Mouse (Mus musculus): ENCODE measurements around the gene Atp6v1b1.
"Not testable (repeated sequence)": the region's sequence is repeated elsewhere in the genome, so short reads cannot be mapped to it uniquely, and the experiment has no call there.

The Atp6v1b1 gene

GRCm38 (mm10) chr6:83779026-83779425, 36.2 kb downstream of the Atp6v1b1 start:
- peak; percentile 54 for DNase-seq

GRCm38 (mm10) chr6:83786426-83786825, 43.6 kb downstream of the Atp6v1b1 start:
- DNase-seq, result no peak

DNA sequence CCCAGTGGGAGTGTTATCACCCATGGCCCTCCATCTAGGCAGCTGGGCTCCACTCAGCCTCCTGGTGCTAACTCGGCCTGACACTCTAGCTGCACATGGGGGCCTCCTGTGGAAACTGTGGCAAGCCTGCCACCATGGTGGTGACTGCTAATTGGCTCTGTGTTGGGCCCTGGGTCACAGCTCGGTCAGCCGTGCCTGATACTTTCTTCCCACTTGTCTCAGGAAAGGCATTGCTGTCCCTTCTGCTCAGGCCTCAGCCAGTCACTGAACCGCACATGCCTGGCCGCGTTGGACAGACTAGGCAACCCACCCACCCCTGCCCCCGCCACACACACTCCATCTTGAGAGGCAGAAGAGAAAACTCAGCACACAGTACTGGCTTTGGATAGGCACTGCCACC, 45.8 kb downstream of the Atp6v1b1 start:
- no peak for DNase-seq

GRCm38 (mm10) chr6:83790533-83790932, 47.7 kb downstream of the Atp6v1b1 start:
- not testable (repeated sequence) for DNase-seq

DNA sequence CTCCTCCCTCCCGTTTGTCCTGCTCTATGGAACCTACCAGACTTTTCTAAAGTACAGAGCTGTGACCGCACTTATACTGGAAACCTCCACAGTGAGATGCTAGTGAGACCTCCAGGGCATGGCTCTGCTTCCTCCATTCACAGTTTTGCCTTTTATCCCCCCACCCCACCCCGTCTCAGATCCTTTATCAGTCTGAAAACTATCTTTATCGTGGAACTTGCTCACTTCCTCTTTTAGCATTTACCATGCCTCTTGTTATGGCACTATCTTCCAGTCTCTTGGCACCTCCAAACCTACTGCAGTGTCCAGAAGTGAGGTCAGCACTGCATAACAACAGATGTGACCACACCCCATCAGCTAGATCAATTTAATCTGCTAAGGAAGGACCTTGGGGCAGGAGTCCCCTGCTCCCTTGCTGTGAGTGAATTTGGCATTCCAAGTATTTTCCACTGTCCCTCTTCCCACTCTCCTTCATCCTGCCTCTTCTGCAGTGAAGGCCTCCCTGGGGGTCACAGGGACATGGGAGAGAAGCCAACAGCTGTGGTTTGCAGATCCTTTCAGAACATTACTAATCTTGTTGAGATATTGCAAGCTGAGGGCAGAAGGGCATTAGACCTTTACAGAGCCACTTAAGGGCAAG, 48.6 kb downstream of the Atp6v1b1 start:
- DNase-seq, result no peak

GRCm38 (mm10) chr6:83794760-83795296, 52.0 kb downstream of the Atp6v1b1 start, which contains the start of gene Nagk:
Gene Nagk, plus strand, starts transcription at chr6:83794982.
- peak; percentile 96 for DNase-seq

GRCm38 (mm10) chr6:83795492-83795900, 52.7 kb downstream of the Atp6v1b1 start:
- DNase-seq, result peak; percentile 42

DNA sequence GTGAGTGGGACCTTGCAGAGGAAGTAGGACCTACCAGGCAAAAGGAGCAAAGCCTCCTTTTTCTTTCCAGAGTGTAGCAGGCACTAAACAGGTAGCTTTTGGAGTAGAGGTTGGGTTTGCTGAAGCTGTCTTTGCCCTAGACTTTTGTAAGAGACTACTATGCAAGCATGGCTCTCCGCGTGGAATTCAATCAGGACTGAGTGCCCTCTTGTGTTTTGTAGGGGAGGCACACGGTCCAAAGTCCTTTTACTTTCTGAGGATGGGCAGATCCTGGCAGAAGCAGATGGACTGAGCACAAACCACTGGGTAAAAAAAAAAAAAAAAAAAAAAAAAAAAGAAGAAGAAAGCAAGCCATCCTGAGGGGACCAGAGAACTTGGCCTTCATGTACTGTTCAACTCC, 53.9 kb downstream of the Atp6v1b1 start:
- peak; percentile 53 for DNase-seq

DNA sequence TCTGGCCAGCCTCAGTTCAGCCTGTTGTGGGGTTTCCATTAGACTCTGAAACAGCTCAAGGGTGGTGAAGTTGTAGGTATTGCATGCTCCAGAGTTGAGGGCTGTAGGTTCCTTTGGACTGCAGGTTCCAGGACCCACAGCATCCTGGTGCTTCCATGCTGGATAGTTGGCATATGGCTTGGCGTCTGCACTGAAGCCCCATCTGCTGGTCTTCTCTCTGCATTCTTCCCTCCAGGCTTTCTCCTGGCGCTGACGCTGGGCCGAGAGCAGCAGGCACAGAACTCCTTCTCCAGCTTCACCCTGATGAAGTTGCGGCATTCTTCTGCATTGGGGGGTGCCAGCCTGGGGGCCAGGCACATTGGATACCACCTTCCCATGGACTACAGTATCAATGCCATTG, 59.2 kb downstream of the Atp6v1b1 start:
- no peak for DNase-seq

DNA sequence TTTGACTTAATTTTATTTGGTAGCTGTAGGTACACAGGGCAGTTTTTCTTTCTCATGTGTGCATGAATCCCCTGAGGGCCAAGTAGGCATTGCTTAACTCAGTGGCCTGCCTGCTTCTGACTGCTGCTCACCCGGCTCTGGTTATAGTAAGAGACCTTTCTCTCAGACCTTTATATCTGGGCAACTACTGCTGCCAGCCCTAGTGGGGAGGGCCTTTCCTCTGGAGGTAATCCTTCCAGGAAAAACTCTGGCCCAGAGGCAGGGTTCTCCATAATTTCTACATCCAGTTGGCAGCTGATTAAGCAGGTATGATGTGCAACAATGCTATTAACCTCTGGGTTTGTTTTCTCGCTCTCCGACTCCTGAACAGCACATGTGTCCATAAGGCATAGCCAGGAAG, 60.1 kb downstream of the Atp6v1b1 start:
- no peak for DNase-seq

Measured in kidney, adult 11 months (tissue).